Mouse (Mus musculus): ENCODE results near the gene Sf1.

GRCm38 (mm10) chr19:6420481-6421210 is 57.2 kb downstream of the Sf1 start:
- TF ChIP-seq CTCF (IDR thresholded peaks at IDR 0.05; ENCODE audit: insufficient read depth, low read length) (no peak), POLR2A (IDR thresholded peaks at IDR 0.05; ENCODE audit: borderline replicate concordance, extremely low read depth, low read depth, low read length) (no peak)

All from lung, adult 2 months (tissue).